Mouse (Mus musculus) ES-Bruce4 (cell line): ENCODE results near the gene Pex19.

Experiments used
- CTCF ChIP-seq: IDR thresholded peaks from one replicate; pipeline ENCODE4 v1.8.1; 2011; ENCODE audit warnings: low read depth, low read length
- EP300 ChIP-seq: IDR thresholded peaks from 2 replicates; pipeline ENCODE4 v1.6.1; 2011; ENCODE audit warnings: low read depth, low read length; ENCODE audit not compliant: insufficient read depth
- POLR2A ChIP-seq: IDR thresholded peaks from one replicate; pipeline ENCODE4 v1.8.1; 2011; ENCODE audit warnings: low read length; ENCODE audit not compliant: insufficient read depth

DNA sequence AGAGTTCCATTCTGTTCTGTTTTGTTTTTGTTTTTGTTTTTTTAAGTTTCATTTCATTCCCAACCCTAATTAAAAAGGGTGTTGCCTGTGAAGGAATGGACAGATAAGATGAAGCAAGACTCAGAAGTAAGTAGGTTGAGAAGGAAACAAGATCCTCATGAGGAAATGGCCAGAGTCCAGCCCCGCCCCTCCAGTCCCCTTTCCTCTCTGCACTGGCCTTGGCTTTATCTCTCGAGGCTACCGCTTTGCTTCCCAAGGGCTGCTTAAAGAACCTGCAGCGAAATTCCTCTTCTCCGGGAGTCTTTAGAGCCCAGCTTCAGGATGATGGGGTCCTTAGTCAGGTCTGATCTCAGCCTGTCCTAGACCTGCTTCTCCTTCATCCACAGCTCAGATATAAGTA, 48.6 kb upstream of the Pex19 start:
- TF ChIP-seq CTCF, result no peak
- TF ChIP-seq EP300, result no peak
- no peak for TF ChIP-seq POLR2A
